In the genomic region with DNA sequence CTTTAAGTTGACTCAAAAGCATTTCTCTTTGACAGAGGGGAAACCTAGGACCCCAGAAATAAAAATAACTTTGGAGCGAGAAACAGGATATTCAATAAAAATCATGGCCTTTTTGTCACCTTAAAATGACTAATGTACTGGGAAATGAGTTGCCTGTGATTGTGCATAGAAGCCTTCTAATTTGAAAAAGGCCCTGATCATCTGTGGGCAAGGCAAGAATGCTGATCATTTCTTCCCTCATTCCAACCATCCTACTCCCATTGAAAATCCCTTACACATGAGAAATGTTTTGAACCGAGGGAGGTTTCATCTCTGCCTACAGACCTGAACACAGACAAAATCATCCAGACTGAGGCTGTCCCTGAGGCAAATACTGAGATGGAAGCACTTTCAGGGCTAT, we compare ENCODE assay signal across 30 mouse cellular contexts.
"Had no signal": no experiment of that assay in that cellular context is flagged by ENCODE, and none has a peak within 500 bp of the region (broad histone marks: within the 10 kb centered on the region; RNA-seq: fewer than 3 reads in every experiment).

No protein-coding gene starts in this region.

- H3K4me3 ChIP-seq: heart, embryonic 12.5 days; heart, embryonic 13.5 days; heart, embryonic 15.5 days; hindbrain, embryonic 10.5 days; hindbrain, embryonic 12.5 days; hindbrain, embryonic 13.5 days; hindbrain, embryonic 15.5 days; intestine, embryonic 15.5 days; kidney, embryonic 15.5 days; layer of hippocampus, adult 2 months; left cerebral cortex, adult 2 months had no signal

- DNase-seq: heart, postnatal 10 days; heart, postnatal 14 days; heart, postnatal 36 days; heart, postnatal 4 days; kidney, adult 11 months; kidney, adult 18-20 months; kidney, adult 2 months; kidney, adult 8-10 months; kidney, adult 9 months; kidney, postnatal 10 days; kidney, postnatal 14 days; kidney, postnatal 25 days; kidney, postnatal 36 days; kidney, postnatal 4 days; layer of hippocampus, adult 9-11 months; layer of hippocampus, postnatal 36 days had no signal

- H3K4me1 ChIP-seq: heart, embryonic 12.5 days; intestine, embryonic 15.5 days had no signal

- H3K27ac ChIP-seq: heart, embryonic 13.5 days; heart, embryonic 15.5 days; hindbrain, embryonic 10.5 days; hindbrain, embryonic 12.5 days; hindbrain, embryonic 13.5 days; hindbrain, embryonic 14.5 days; hindbrain, embryonic 15.5 days; hindbrain, postnatal 0 days; intestine, embryonic 15.5 days; kidney, embryonic 15.5 days; kidney, postnatal 0 days; layer of hippocampus, adult 2 months; left cerebral cortex, adult 2 months had no signal
